ENCODE assay signal across 30 mouse cellular contexts in genomic region chr2:170601917-170602316, GRCm38 (mm10). TPM values are rescaled to one million over a fixed set of nuclear protein-coding genes. Genes with fewer than 3 reads are reported as not detected.
A peak's percentile ranks its signal among the peaks of the same experiment; 100 is the strongest.
DNase-seq lines count a peak whose midpoint lies in the region; TF ChIP-seq lines count a peak whose summit lies in the region.
"Had no signal": no experiment of that assay in that cellular context is flagged by ENCODE, and none has a peak within 500 bp of the region (broad histone marks: within the 10 kb centered on the region; RNA-seq: fewer than 3 reads in every experiment).

Gene 4930470P17Rik (minus strand): TSS chr2:170602017.

- no peaks in the 10 kb centered on the region for H3K9me3 ChIP-seq in limb, embryonic 10.5 days (replicated peaks)
- H3K9me3 ChIP-seq: embryonic facial prominence, embryonic 15.5 days; forebrain, embryonic 10.5 days; forebrain, embryonic 12.5 days had no signal

- peak within 1 kb of the TSS; percentile 77 for H3K4me3 ChIP-seq in testis, adult 2 months (ENCODE audit: control insufficient read depth, low read depth, low read length)
- no peak within 1 kb of the TSS for H3K4me3 ChIP-seq in limb, embryonic 10.5 days
- H3K4me3 ChIP-seq: embryonic facial prominence, embryonic 13.5 days; embryonic facial prominence, embryonic 15.5 days; erythroblast, embryonic 14.5 days; forebrain, embryonic 10.5 days; forebrain, embryonic 12.5 days had no signal

- H3K27ac ChIP-seq in testis, adult 2 months (ENCODE audit: control insufficient read depth, insufficient read depth, low read depth, low read length): no peak within 1 kb of the TSS
- peak within 1 kb of the TSS; percentile 42; the same call in 1 of the 2 replicates for H3K27ac ChIP-seq in limb, embryonic 10.5 days
- H3K27ac ChIP-seq: embryonic facial prominence, embryonic 13.5 days; embryonic facial prominence, embryonic 15.5 days; forebrain, embryonic 10.5 days; forebrain, embryonic 12.5 days had no signal

- WGBS in limb, embryonic 10.5 days: 74% methylated on average over 9 of the region's 9 CpGs

- H3K4me1 ChIP-seq in testis, adult 2 months (ENCODE audit: control insufficient read depth, insufficient read depth, low read length): peaks cover 4% of the 10 kb centered on the region
- peaks cover 25% of the 10 kb centered on the region for H3K4me1 ChIP-seq in limb, embryonic 10.5 days
- H3K4me1 ChIP-seq: forebrain, embryonic 12.5 days had no signal

- no peak for TF ChIP-seq CTCF in testis, adult 2 months (IDR thresholded peaks at IDR 0.05; ENCODE audit: control insufficient read depth, insufficient read depth, insufficient replicate concordance, low read depth, low read length)

- TF ChIP-seq POLR2A in testis, adult 2 months (IDR thresholded peaks at IDR 0.05; ENCODE audit: control insufficient read depth, low read depth, low read length): no peak

- H3K27me3 ChIP-seq in testis, adult 2 months (ENCODE audit: control insufficient read depth, insufficient read depth, low read length): no peaks in the 10 kb centered on the region
- H3K27me3 ChIP-seq in limb, embryonic 10.5 days (ENCODE audit: low read depth, poor library complexity, severe bottlenecking): no peaks in the 10 kb centered on the region
- H3K27me3 ChIP-seq: CH12.LX; embryonic facial prominence, embryonic 13.5 days; embryonic facial prominence, embryonic 15.5 days; forebrain, embryonic 12.5 days; Patski had no signal

- H3K36me3 ChIP-seq in testis, adult 2 months (ENCODE audit: control insufficient read depth, insufficient read depth, low read length): no peaks in the 10 kb centered on the region
- no peaks in the 10 kb centered on the region for H3K36me3 ChIP-seq in limb, embryonic 10.5 days
- H3K36me3 ChIP-seq: embryonic facial prominence, embryonic 13.5 days; embryonic facial prominence, embryonic 15.5 days; forebrain, embryonic 10.5 days; forebrain, embryonic 12.5 days; G1E had no signal

- peak; percentile 25 for DNase-seq in embryo, embryonic 10 days (ENCODE audit: low spot score)
- no peak for DNase-seq in embryo, embryonic 11 days
- no peak for DNase-seq in testis, postnatal 10 days (ENCODE audit: low spot score)
- peak; percentile 5 for DNase-seq in embryo, embryonic 9.5 days (ENCODE audit: extremely low spot score)
- DNase-seq in limb, embryonic 10.5 days (ENCODE audit: low spot score): no peak
- no peak for DNase-seq in cerebellum, adult 9-11 months
- DNase-seq in urinary bladder, postnatal 10 days (ENCODE audit: low spot score): no peak
- DNase-seq: adrenal gland, adult 2 months; adrenal gland, postnatal 25 days; B cell, adult 2 months; cerebellum, adult 11 months; cerebellum, adult 18-20 months; cerebellum, adult 8-10 months; cerebellum, postnatal 25 days had no signal

RNA-seq across cellular contexts. Expression of gene 4930470P17Rik, which starts in this region (rescaled TPM):
- 2.9 and 4.1 TPM in 2 replicates for polyA plus RNA-seq in testis, adult 2 months (2012; rRNA removed)
- not detected in 2 replicates for polyA plus RNA-seq in limb, embryonic 10.5 days (2016; fragmentation: Nextera tagmentation; extraction: Ambion mirVana)
- polyA plus RNA-seq: adrenal gland, adult 2 months; brain, embryonic 14.5 days; CD4-positive, CD25-positive, alpha-beta regulatory T cell, adult 4 months; cortical plate, adult 2 months; embryonic facial prominence, embryonic 11.5 days; embryonic facial prominence, embryonic 13.5 days; embryonic facial prominence, embryonic 15.5 days; erythroblast, embryonic 14.5 days; forebrain, embryonic 10.5 days; forebrain, embryonic 12.5 days; forebrain, embryonic 14.5 days; forebrain, embryonic 16.5 days; frontal cortex, adult 2 months; G1E; Patski had no signal

Comparison
In these comparisons a context has a peak if more than half of its experiments do, and no peak if none do; other contexts are left out.
1. DNase-seq: peak in embryo, embryonic 10 days (single experiment) and embryo, embryonic 9.5 days (single experiment); none in embryo, embryonic 11 days (single experiment), testis, postnatal 10 days (single experiment), limb, embryonic 10.5 days (single experiment), cerebellum, adult 9-11 months (single experiment) and urinary bladder, postnatal 10 days (single experiment).